Mouse (Mus musculus): ENCODE measurements around the gene A4gnt.

DNA sequence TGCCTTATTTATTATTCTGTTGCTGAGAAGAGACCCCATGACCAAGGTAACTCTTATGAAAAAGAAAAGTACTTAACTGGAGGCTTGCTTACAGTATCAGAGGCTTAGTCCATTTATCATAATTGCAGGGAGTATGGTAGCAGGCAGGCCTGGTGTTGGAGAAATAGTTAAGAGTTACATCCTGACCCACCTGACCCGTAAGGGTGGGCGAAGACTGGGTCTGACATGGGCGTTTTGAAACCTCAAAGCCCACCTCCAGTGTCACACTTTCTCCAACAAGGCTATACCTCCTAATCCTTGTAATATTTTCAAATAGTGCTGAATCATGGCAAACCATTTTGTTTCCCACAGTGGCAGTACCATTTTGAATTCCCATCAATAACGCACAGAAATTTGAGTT, 16.3 kb downstream of the A4gnt start:
- no peak for TF ChIP-seq CTCF (IDR thresholded peaks at IDR 0.05; ENCODE audit: extremely low read depth, insufficient read depth, insufficient read length, insufficient replicate concordance)
- TF ChIP-seq POLR2A (IDR thresholded peaks at IDR 0.05; ENCODE audit: low read depth, low read length), result no peak

Data from spleen, adult 2 months (tissue).